Comparison of ENCODE assay signal across 8 mouse cellular contexts in genomic region chr19:60889714-60890315, GRCm38 (mm10). TPM values are rescaled to one million over a fixed set of nuclear protein-coding genes. Genes with fewer than 3 reads are reported as not detected.
DNase-seq lines count a peak whose midpoint lies in the region; ATAC-seq lines count a peak whose summit lies in the region.

Grk5 (plus strand) TSS chr19:60889749.

- peak within 1 kb of the TSS; percentile 95 for H3K9ac ChIP-seq in forebrain, embryonic 11.5 days (ENCODE audit: low read length)
- peak within 1 kb of the TSS; percentile 86 for H3K9ac ChIP-seq in heart, embryonic 16.5 days (ENCODE audit: low read length)
- peak within 1 kb of the TSS; percentile 98 for H3K9ac ChIP-seq in liver, embryonic 15.5 days
- H3K9ac ChIP-seq in neural tube, embryonic 12.5 days: peak within 1 kb of the TSS; percentile 83

- peak within 1 kb of the TSS; percentile 75 for H3K4me3 ChIP-seq in forebrain, embryonic 11.5 days (ENCODE audit: low read depth, low read length)
- H3K4me3 ChIP-seq in heart, embryonic 16.5 days (ENCODE audit: low read length): peak within 1 kb of the TSS; percentile 96
- peak within 1 kb of the TSS; percentile 97 for H3K4me3 ChIP-seq in liver, embryonic 15.5 days (replicated peaks)
- peak within 1 kb of the TSS; percentile 74 for H3K4me3 ChIP-seq in neural tube, embryonic 12.5 days

- no peaks in the 10 kb centered on the region for H3K27me3 ChIP-seq in forebrain, embryonic 11.5 days (ENCODE audit: control insufficient read depth, insufficient read depth, low read length)
- H3K27me3 ChIP-seq in heart, embryonic 16.5 days (ENCODE audit: control insufficient read depth, insufficient read depth, low read length): no peaks in the 10 kb centered on the region
- peaks cover 15% of the 10 kb centered on the region; the same call in 1 of the 2 replicates for H3K27me3 ChIP-seq in liver, embryonic 15.5 days
- H3K27me3 ChIP-seq in neural tube, embryonic 12.5 days (replicated peaks): no peaks in the 10 kb centered on the region

- peak; percentile 87 to 89 for DNase-seq in CD8-positive naive resting alpha-beta T cell, adult 2 months (ENCODE audit: low read depth in 2 of 2, low spot score in 2 of 2)
- peak; percentile 91 for DNase-seq in c-Kit-positive CD71-negative TER-119-negative erythroid progenitor cells, embryonic 14.5 days (ENCODE audit: low read depth)
- DNase-seq in forebrain, embryonic 11.5 days (ENCODE audit: low spot score): peak; percentile 96
- DNase-seq in kidney, postnatal 36 days: peak; percentile 96 to 99
- peak; percentile 90 for DNase-seq in telencephalon, adult 2 months (ENCODE audit: low read depth, low spot score)

- peaks cover 3% of the 10 kb centered on the region; the same call in 1 of the 2 replicates for H3K4me1 ChIP-seq in forebrain, embryonic 11.5 days (replicated peaks; ENCODE audit: control insufficient read depth, insufficient read depth, low read length)
- peaks cover 16% of the 10 kb centered on the region for H3K4me1 ChIP-seq in heart, embryonic 16.5 days (ENCODE audit: control insufficient read depth, insufficient read depth, low read length)
- H3K4me1 ChIP-seq in liver, embryonic 15.5 days (replicated peaks): peaks cover 50% of the 10 kb centered on the region
- H3K4me1 ChIP-seq in neural tube, embryonic 12.5 days: 0 out of 2 replicates have a peak, but pooled peaks cover 14% of the 10 kb centered on the region

- under 1% methylated on average over 55 of the region's 55 CpGs for WGBS in forebrain, embryonic 11.5 days
- WGBS in heart, embryonic 16.5 days: under 1% methylated on average over 53 of the region's 55 CpGs
- WGBS in liver, embryonic 15.5 days (ENCODE audit: insufficient replicate concordance): under 1% methylated on average over 55 of the region's 55 CpGs
- WGBS in neural tube, embryonic 12.5 days: under 1% methylated on average over 54 of the region's 55 CpGs

- ATAC-seq in forebrain, embryonic 11.5 days (replicated peaks; ENCODE audit: low FRiP score): peak; percentile 98
- ATAC-seq in heart, embryonic 16.5 days (replicated peaks; ENCODE audit: extremely low read depth, insufficient read depth, low FRiP score): peak; percentile 97
- ATAC-seq in liver, embryonic 15.5 days (ENCODE audit: insufficient read depth): peak; percentile 98
- ATAC-seq in neural tube, embryonic 12.5 days (ENCODE audit: low FRiP score, low read depth): peak; percentile 98

- peak within 1 kb of the TSS; percentile 95 for H3K27ac ChIP-seq in forebrain, embryonic 11.5 days (ENCODE audit: low read depth, low read length)
- H3K27ac ChIP-seq in heart, embryonic 16.5 days (ENCODE audit: low read length): peak within 1 kb of the TSS; percentile 96
- peak within 1 kb of the TSS; percentile 97 for H3K27ac ChIP-seq in liver, embryonic 15.5 days (replicated peaks)
- peak within 1 kb of the TSS; percentile 87 for H3K27ac ChIP-seq in neural tube, embryonic 12.5 days

- H3K4me2 ChIP-seq in forebrain, embryonic 11.5 days (ENCODE audit: low read depth, low read length, severe bottlenecking): peak within 1 kb of the TSS; percentile 84
- peak within 1 kb of the TSS; percentile 82 for H3K4me2 ChIP-seq in heart, embryonic 16.5 days (ENCODE audit: low read depth, low read length)
- H3K4me2 ChIP-seq in liver, embryonic 15.5 days: peak within 1 kb of the TSS; percentile 96
- peak within 1 kb of the TSS; percentile 65 for H3K4me2 ChIP-seq in neural tube, embryonic 12.5 days (replicated peaks)

- H3K36me3 ChIP-seq in forebrain, embryonic 11.5 days (ENCODE audit: control insufficient read depth, insufficient read depth, low read length): no peaks in the 10 kb centered on the region
- no peaks in the 10 kb centered on the region for H3K36me3 ChIP-seq in heart, embryonic 16.5 days (ENCODE audit: control insufficient read depth, insufficient read depth)
- no peaks in the 10 kb centered on the region for H3K36me3 ChIP-seq in liver, embryonic 15.5 days (replicated peaks)
- H3K36me3 ChIP-seq in neural tube, embryonic 12.5 days: no peaks in the 10 kb centered on the region

- H3K9me3 ChIP-seq in forebrain, embryonic 11.5 days (ENCODE audit: control insufficient read depth, low read length): no peaks in the 10 kb centered on the region
- H3K9me3 ChIP-seq in heart, embryonic 16.5 days (replicated peaks; ENCODE audit: control insufficient read depth, low read length): no peaks in the 10 kb centered on the region
- H3K9me3 ChIP-seq in liver, embryonic 15.5 days (replicated peaks): no peaks in the 10 kb centered on the region
- no peaks in the 10 kb centered on the region for H3K9me3 ChIP-seq in neural tube, embryonic 12.5 days

RNA-seq across cellular contexts. Expression of gene Grk5, which starts in this region (rescaled TPM):
- polyA plus RNA-seq in forebrain, embryonic 11.5 days (2014; fragmentation: Nextera tagmentation; extraction: Ambion mirVana): 2.6 and 2.8 TPM in 2 replicates
- polyA plus RNA-seq in heart, embryonic 16.5 days (2015; fragmentation: Nextera tagmentation; extraction: Ambion mirVana): 3.5 and 3.6 TPM in 2 replicates
- 0.41 and 0.47 TPM in 2 replicates for polyA plus RNA-seq in liver, embryonic 15.5 days (2015; fragmentation: Nextera tagmentation; extraction: Ambion mirVana)
- 2.8 and 3.4 TPM in 2 replicates for polyA plus RNA-seq in neural tube, embryonic 12.5 days (2016; fragmentation: Nextera tagmentation; extraction: Ambion mirVana)

Comparison
In these comparisons a context has a peak if more than half of its experiments do, and no peak if none do; other contexts are left out.
1. Peak in every context shown above with its lines: DNase-seq, ATAC-seq, H3K4me3 ChIP-seq and H3K27ac ChIP-seq.
2. Peak in ATAC-seq, H3K4me3 ChIP-seq, H3K27ac ChIP-seq, H3K9ac ChIP-seq and H3K4me2 ChIP-seq in liver, embryonic 15.5 days; RNA of the gene not detected or under 1 TPM.